Mouse (Mus musculus): ENCODE data around the gene Clk2. TPM values are rescaled to one million over a fixed set of nuclear protein-coding genes. Genes with fewer than 3 reads are reported as not detected.
"Not testable (repeated sequence)": the region's sequence is repeated elsewhere in the genome, so short reads cannot be mapped to it uniquely, and the experiment has no call there.

Clk2 gene
- polyA plus RNA-seq, 1 experiment from 2014 or later, result 33.8 TPM

DNA sequence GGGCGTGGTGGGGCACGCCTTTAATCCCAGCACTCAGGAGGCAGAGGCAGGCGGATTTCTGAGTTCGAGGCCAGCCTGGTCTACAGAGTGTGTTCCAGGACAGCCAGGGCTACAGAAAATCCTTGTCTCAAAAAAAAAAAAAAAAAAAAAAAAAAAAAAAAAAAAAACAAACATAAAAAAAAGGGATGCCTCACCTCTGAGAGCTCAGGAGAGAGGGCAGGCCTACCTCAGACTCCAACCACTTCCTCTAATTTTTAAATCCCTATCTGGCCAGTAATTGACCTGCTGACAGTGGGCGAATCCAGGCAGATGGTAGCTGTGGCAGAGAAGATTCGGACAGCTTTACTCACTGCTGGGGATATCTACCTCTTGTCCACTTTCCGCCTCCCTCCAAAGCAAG lies 51.8 kb downstream of the Clk2 start:
- not testable (repeated sequence) for H3K9me3 ChIP-seq (ENCODE audit: control insufficient read depth, low read length); H3K4me3 ChIP-seq (ENCODE audit: low read length); H3K27ac ChIP-seq (ENCODE audit: low read depth, low read length); ATAC-seq (ENCODE audit: low FRiP score, low TSS enrichment); H3K36me3 ChIP-seq (ENCODE audit: control insufficient read depth, insufficient read depth, low read length); H3K4me2 ChIP-seq (replicated peaks; ENCODE audit: low read depth, low read length); H3K9ac ChIP-seq (ENCODE audit: low read depth, low read length); H3K27me3 ChIP-seq (ENCODE audit: control insufficient read depth, insufficient read depth, low read length)
- peaks cover 24% of the 10 kb centered on the region for H3K4me1 ChIP-seq (ENCODE audit: control insufficient read depth, insufficient read depth, low read length)
- WGBS, result 78% methylated on average over 7 of the region's 7 CpGs

DNA sequence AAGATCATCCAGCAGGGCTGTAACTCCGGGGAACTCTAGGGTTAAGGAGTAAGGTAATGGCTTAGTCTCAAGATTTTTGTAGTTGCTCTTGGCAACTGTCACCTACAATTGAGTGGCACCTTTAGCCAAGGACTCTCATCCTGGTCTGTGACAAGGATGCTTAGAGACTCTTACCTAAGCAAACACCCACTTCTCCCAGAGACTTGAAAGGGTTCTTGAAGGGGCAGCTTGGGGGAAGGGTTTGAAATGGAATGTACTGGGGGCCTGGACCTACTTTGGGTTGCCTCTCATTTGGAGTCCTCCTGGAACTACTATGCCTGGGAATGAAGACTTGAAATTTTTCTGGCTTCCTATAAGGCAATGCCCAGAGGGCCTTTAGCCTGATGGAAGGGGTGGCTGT lies 53.7 kb downstream of the Clk2 start:
- WGBS, result 86% methylated on average over 1 of the region's 1 CpGs
- H3K9me3 ChIP-seq (ENCODE audit: control insufficient read depth, low read length), result no peaks in the 10 kb centered on the region
- no peak overlapping the region for H3K9ac ChIP-seq (ENCODE audit: low read depth, low read length)
- H3K27ac ChIP-seq (ENCODE audit: low read depth, low read length), result no peak overlapping the region
- no peaks in the 10 kb centered on the region for H3K27me3 ChIP-seq (ENCODE audit: control insufficient read depth, insufficient read depth, low read length)
- H3K4me3 ChIP-seq (ENCODE audit: low read length), result no peak overlapping the region
- ATAC-seq (ENCODE audit: low FRiP score, low TSS enrichment), result no peak
- peaks cover 17% of the 10 kb centered on the region for H3K4me1 ChIP-seq (ENCODE audit: control insufficient read depth, insufficient read depth, low read length)
- no peak overlapping the region for H3K4me2 ChIP-seq (replicated peaks; ENCODE audit: low read depth, low read length)
- H3K36me3 ChIP-seq (ENCODE audit: control insufficient read depth, insufficient read depth, low read length), result no peaks in the 10 kb centered on the region; the same call in 1 of the 2 replicates

DNA sequence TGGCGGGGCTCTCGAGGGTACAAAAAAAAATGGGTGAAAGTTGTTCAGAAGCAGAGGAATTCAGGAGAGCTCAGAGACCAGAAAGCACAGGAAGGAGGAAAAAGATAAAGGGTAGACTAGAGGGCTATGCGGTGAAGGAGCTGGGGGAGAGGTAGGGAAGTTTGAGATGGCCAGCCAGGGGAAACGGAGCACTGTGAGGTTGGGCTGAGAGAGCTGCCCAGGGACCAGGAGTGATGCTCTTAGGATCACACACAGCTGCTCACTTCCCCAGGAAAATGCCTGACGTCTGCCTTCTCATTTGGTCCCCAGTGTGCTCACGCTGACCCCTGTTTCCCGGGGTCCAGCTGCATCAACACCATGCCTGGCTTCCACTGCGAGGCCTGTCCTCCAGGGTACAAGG lies 55.0 kb downstream of the Clk2 start:
- Histone ChIP-seq H3K9me3 (ENCODE audit: control insufficient read depth, low read length) (no peaks in the 10 kb centered on the region), H3K27ac (ENCODE audit: low read depth, low read length) (no peak overlapping the region), H3K27me3 (ENCODE audit: control insufficient read depth, insufficient read depth, low read length) (no peaks in the 10 kb centered on the region), H3K4me1 (ENCODE audit: control insufficient read depth, insufficient read depth, low read length) (peaks cover 16% of the 10 kb centered on the region), H3K4me3 (ENCODE audit: low read length) (no peak overlapping the region), H3K9ac (ENCODE audit: low read depth, low read length) (no peak overlapping the region), H3K4me2 (replicated peaks; ENCODE audit: low read depth, low read length) (no peak overlapping the region), H3K36me3 (ENCODE audit: control insufficient read depth, insufficient read depth, low read length) (no peaks in the 10 kb centered on the region; the same call in 1 of the 2 replicates)
- WGBS, result 29% methylated on average over 8 of the region's 8 CpGs
- ATAC-seq (ENCODE audit: low FRiP score, low TSS enrichment), result no peak

GRCm38 (mm10) chr3:89221167-89221566 lies 56.6 kb downstream of the Clk2 start:
- no peak overlapping the region for H3K27ac ChIP-seq (ENCODE audit: low read depth, low read length)
- no peaks in the 10 kb centered on the region for H3K27me3 ChIP-seq (ENCODE audit: control insufficient read depth, insufficient read depth, low read length)
- H3K36me3 ChIP-seq (ENCODE audit: control insufficient read depth, insufficient read depth, low read length), result peaks cover 3% of the 10 kb centered on the region; the same call in 1 of the 2 replicates
- peaks cover 4% of the 10 kb centered on the region; the same call in 1 of the 2 replicates for H3K4me1 ChIP-seq (ENCODE audit: control insufficient read depth, insufficient read depth, low read length)
- H3K4me3 ChIP-seq (ENCODE audit: low read length), result no peak overlapping the region
- H3K9me3 ChIP-seq (ENCODE audit: control insufficient read depth, low read length), result no peaks in the 10 kb centered on the region
- ATAC-seq (ENCODE audit: low FRiP score, low TSS enrichment), result no peak
- no peak overlapping the region for H3K9ac ChIP-seq (ENCODE audit: low read depth, low read length)
- WGBS, result 71% methylated on average over 5 of the region's 5 CpGs
- H3K4me2 ChIP-seq (replicated peaks; ENCODE audit: low read depth, low read length), result no peak overlapping the region

- Histone ChIP-seq H3K4me2 (replicated peaks; ENCODE audit: low read depth, low read length) (no peak overlapping the region), H3K9me3 (ENCODE audit: control insufficient read depth, low read length) (no peaks in the 10 kb centered on the region), H3K27ac (ENCODE audit: low read depth, low read length) (no peak overlapping the region), H3K36me3 (ENCODE audit: control insufficient read depth, insufficient read depth, low read length) (peaks cover 3% of the 10 kb centered on the region; the same call in 1 of the 2 replicates), H3K9ac (ENCODE audit: low read depth, low read length) (no peak overlapping the region), H3K4me3 (ENCODE audit: low read length) (no peak overlapping the region), H3K4me1 (ENCODE audit: control insufficient read depth, insufficient read depth, low read length) (peaks cover 23% of the 10 kb centered on the region; the same call in 1 of the 2 replicates), H3K27me3 (ENCODE audit: control insufficient read depth, insufficient read depth, low read length) (no peaks in the 10 kb centered on the region)
- no peak for ATAC-seq (ENCODE audit: low FRiP score, low TSS enrichment)
- WGBS, result 79% methylated on average over 11 of the region's 11 CpGs
Observed at GRCm38 (mm10) chr3:89224796-89225195, 60.2 kb downstream of the Clk2 start.

DNA sequence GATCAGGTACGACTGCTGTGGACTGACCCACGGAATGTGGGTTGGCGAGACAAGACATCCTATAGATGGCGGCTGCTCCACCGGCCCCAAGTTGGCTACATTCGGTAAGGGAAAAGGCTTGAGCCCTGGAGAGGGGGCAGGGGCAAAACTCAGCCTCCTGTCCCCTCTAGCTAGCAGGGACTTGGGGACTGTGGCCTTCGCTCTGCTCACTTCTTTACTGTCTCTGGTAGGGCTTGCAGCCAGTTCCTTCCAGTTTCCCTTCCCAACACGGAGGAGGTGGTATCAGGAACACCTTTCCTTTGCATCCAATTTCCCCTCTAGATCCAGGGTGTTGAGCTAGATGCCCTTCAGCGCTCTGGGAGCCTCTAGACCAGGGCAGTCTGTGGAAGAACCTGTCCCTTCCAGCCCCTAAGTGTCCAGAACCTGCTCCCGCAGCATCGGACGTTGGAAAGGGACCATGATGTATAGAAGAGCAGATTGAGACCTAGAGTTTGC lies 60.8 kb downstream of the Clk2 start:
- Histone ChIP-seq H3K27me3 (ENCODE audit: control insufficient read depth, insufficient read depth, low read length) (no peaks in the 10 kb centered on the region), H3K36me3 (ENCODE audit: control insufficient read depth, insufficient read depth, low read length) (peaks cover 3% of the 10 kb centered on the region; the same call in 1 of the 2 replicates), H3K27ac (ENCODE audit: low read depth, low read length) (no peak overlapping the region), H3K4me1 (ENCODE audit: control insufficient read depth, insufficient read depth, low read length) (peaks cover 23% of the 10 kb centered on the region; the same call in 1 of the 2 replicates), H3K9ac (ENCODE audit: low read depth, low read length) (no peak overlapping the region), H3K4me3 (ENCODE audit: low read length) (no peak overlapping the region), H3K4me2 (replicated peaks; ENCODE audit: low read depth, low read length) (no peak overlapping the region), H3K9me3 (ENCODE audit: control insufficient read depth, low read length) (no peaks in the 10 kb centered on the region)
- no peak for ATAC-seq (ENCODE audit: low FRiP score, low TSS enrichment)
- 63% methylated on average over 12 of the region's 12 CpGs for WGBS

DNA sequence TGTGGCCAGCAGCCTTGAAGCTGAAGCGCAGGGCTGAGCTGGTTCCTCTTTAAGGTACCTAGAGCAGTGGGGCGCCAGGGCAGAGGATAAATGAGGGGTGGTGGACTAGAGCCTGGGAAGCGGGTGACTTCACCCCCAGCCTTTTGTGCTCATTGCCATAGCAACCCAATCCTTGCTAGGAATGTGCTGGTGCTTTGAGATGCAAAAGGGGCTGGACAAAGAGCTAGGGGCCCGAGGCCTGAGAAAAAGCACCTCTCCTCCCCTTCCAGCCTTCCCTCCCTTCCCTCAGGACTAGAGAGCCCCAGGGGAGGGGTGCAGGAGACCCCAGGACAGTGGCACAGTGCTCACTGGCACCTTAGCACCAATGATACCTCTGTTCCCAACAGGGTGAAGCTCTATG lies 61.3 kb downstream of the Clk2 start:
- ATAC-seq (ENCODE audit: low FRiP score, low TSS enrichment), result no peak
- no peak overlapping the region for H3K9ac ChIP-seq (ENCODE audit: low read depth, low read length)
- H3K4me1 ChIP-seq (ENCODE audit: control insufficient read depth, insufficient read depth, low read length), result peaks cover 23% of the 10 kb centered on the region; the same call in 1 of the 2 replicates
- peaks cover 3% of the 10 kb centered on the region; the same call in 1 of the 2 replicates for H3K36me3 ChIP-seq (ENCODE audit: control insufficient read depth, insufficient read depth, low read length)
- H3K27me3 ChIP-seq (ENCODE audit: control insufficient read depth, insufficient read depth, low read length), result no peaks in the 10 kb centered on the region
- WGBS, result 32% methylated on average over 4 of the region's 4 CpGs
- H3K4me3 ChIP-seq (ENCODE audit: low read length), result no peak overlapping the region
- no peaks in the 10 kb centered on the region for H3K9me3 ChIP-seq (ENCODE audit: control insufficient read depth, low read length)
- no peak overlapping the region for H3K27ac ChIP-seq (ENCODE audit: low read depth, low read length)
- H3K4me2 ChIP-seq (replicated peaks; ENCODE audit: low read depth, low read length), result peak overlapping the region; percentile 87

GRCm38 (mm10) chr3:89226361-89226760 lies 61.8 kb downstream of the Clk2 start:
- H3K9me3 ChIP-seq (ENCODE audit: control insufficient read depth, low read length), result no peaks in the 10 kb centered on the region
- H3K4me3 ChIP-seq (ENCODE audit: low read length), result peak overlapping the region; percentile 40; the same call in 1 of the 2 replicates
- H3K27ac ChIP-seq (ENCODE audit: low read depth, low read length), result no peak overlapping the region
- H3K36me3 ChIP-seq (ENCODE audit: control insufficient read depth, insufficient read depth, low read length), result peaks cover 3% of the 10 kb centered on the region; the same call in 1 of the 2 replicates
- peaks cover 23% of the 10 kb centered on the region; the same call in 1 of the 2 replicates for H3K4me1 ChIP-seq (ENCODE audit: control insufficient read depth, insufficient read depth, low read length)
- peak overlapping the region; percentile 54; the same call in 1 of the 2 replicates for H3K9ac ChIP-seq (ENCODE audit: low read depth, low read length)
- WGBS, result 30% methylated on average over 11 of the region's 11 CpGs
- H3K27me3 ChIP-seq (ENCODE audit: control insufficient read depth, insufficient read depth, low read length), result no peaks in the 10 kb centered on the region
- ATAC-seq (ENCODE audit: low FRiP score, low TSS enrichment), result no peak
- H3K4me2 ChIP-seq (replicated peaks; ENCODE audit: low read depth, low read length), result peak overlapping the region; percentile 87
